Mouse (Mus musculus): ENCODE data around the gene Sgms1.

GRCm38 (mm10) chr19:32237685-32238084 lies 151.8 kb downstream of the Sgms1 start:
- no peak for TF ChIP-seq POLR2A (IDR thresholded peaks at IDR 0.05; ENCODE audit: low read depth, low read length)
- no peak for TF ChIP-seq CTCF (conservative IDR thresholded peaks at IDR 0.05; ENCODE audit: insufficient read depth, insufficient read length, low read depth, low read length)
